ENCODE assay signal across 9 mouse cellular contexts in the genomic region with DNA sequence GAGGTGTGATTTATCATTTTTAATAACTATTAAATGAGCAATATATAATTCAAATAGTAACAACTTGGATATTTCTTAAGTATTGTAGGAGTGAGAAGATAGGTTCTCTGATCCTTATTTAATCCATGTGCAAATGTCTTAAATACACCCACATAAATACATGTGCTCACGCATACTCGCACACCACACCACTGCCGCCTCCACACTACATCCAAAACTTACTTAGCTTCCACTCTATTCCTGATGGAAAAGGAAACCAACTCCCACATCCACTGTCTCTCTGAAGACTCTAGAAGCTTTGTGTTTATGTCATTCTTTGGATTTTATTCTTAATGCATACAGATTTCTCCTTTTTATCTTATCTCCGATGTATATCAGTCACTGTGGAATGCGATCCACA.
"Had no signal": no experiment of that assay in that cellular context is flagged by ENCODE, and none has a peak within 500 bp of the region (broad histone marks: within the 10 kb centered on the region; RNA-seq: fewer than 3 reads in every experiment).

No protein-coding gene starts in this region.

- DNase-seq: lung, adult 18-20 months; lung, embryonic 14.5 days; lung, postnatal 10 days; lung, postnatal 4 days; thymus, adult 18-20 months; thymus, postnatal 14 days; thymus, postnatal 36 days had no signal

- ATAC-seq: midbrain, embryonic 13.5 days; midbrain, embryonic 15.5 days had no signal
